Mouse (Mus musculus): ENCODE results near the gene Tspan5. TPM values are rescaled to one million over a fixed set of nuclear protein-coding genes. Genes with fewer than 3 reads are reported as not detected.
A peak's percentile ranks its signal among the peaks of the same experiment; 100 is the strongest.

The Tspan5 gene
- polyA plus RNA-seq, 1 experiment from 2014 or later: 43.4 TPM

GRCm38 (mm10) chr3:138845820-138846219 is 103.8 kb downstream of the Tspan5 start:
- Histone ChIP-seq H3K9ac (ENCODE audit: low read length) (no peak overlapping the region), H3K4me3 (ENCODE audit: low read depth, low read length) (no peak overlapping the region), H3K4me2 (ENCODE audit: low read depth, low read length, severe bottlenecking) (no peak overlapping the region), H3K36me3 (ENCODE audit: control insufficient read depth, insufficient read depth, low read length) (no peaks in the 10 kb centered on the region), H3K4me1 (replicated peaks; ENCODE audit: control insufficient read depth, insufficient read depth, low read length) (peaks cover 13% of the 10 kb centered on the region; the same call in 1 of the 2 replicates), H3K27me3 (ENCODE audit: control insufficient read depth, insufficient read depth, low read length) (no peaks in the 10 kb centered on the region), H3K27ac (ENCODE audit: low read depth, low read length) (no peak overlapping the region), H3K9me3 (ENCODE audit: control insufficient read depth, low read length) (no peaks in the 10 kb centered on the region)
- no peak for ATAC-seq (replicated peaks; ENCODE audit: low FRiP score)
- WGBS: 96% methylated on average over 1 of the region's 1 CpGs
- no peak for DNase-seq (ENCODE audit: low spot score)

- peak; percentile 33 for DNase-seq (ENCODE audit: low spot score)
- H3K4me2 ChIP-seq (ENCODE audit: low read depth, low read length, severe bottlenecking): no peak overlapping the region
Measured at GRCm38 (mm10) chr3:138847809-138848208, 105.8 kb downstream of the Tspan5 start.

GRCm38 (mm10) chr3:138849755-138850301 is 107.8 kb downstream of the Tspan5 start:
- peak; percentile 45 for DNase-seq (ENCODE audit: low spot score)
- Histone ChIP-seq H3K27me3 (ENCODE audit: control insufficient read depth, insufficient read depth, low read length) (no peaks in the 10 kb centered on the region), H3K4me3 (ENCODE audit: low read depth, low read length) (no peak overlapping the region), H3K9me3 (ENCODE audit: control insufficient read depth, low read length) (no peaks in the 10 kb centered on the region), H3K9ac (ENCODE audit: low read length) (no peak overlapping the region), H3K27ac (ENCODE audit: low read depth, low read length) (no peak overlapping the region), H3K4me1 (replicated peaks; ENCODE audit: control insufficient read depth, insufficient read depth, low read length) (peaks cover 31% of the 10 kb centered on the region), H3K4me2 (ENCODE audit: low read depth, low read length, severe bottlenecking) (no peak overlapping the region), H3K36me3 (ENCODE audit: control insufficient read depth, insufficient read depth, low read length) (no peaks in the 10 kb centered on the region)
- ATAC-seq (replicated peaks; ENCODE audit: low FRiP score): no peak
- WGBS: 40% methylated on average over 11 of the region's 11 CpGs

More at GRCm38 (mm10) chr3:138847809-138848208, 105.8 kb downstream of the Tspan5 start:
- no peaks in the 10 kb centered on the region for H3K36me3 ChIP-seq (ENCODE audit: control insufficient read depth, insufficient read depth, low read length)
- 91% methylated on average over 3 of the region's 3 CpGs for WGBS
- no peak overlapping the region for H3K27ac ChIP-seq (ENCODE audit: low read depth, low read length)
- no peaks in the 10 kb centered on the region for H3K9me3 ChIP-seq (ENCODE audit: control insufficient read depth, low read length)
- H3K4me1 ChIP-seq (replicated peaks; ENCODE audit: control insufficient read depth, insufficient read depth, low read length): peaks cover 24% of the 10 kb centered on the region; the same call in 1 of the 2 replicates
- H3K9ac ChIP-seq (ENCODE audit: low read length): no peak overlapping the region
- no peak overlapping the region for H3K4me3 ChIP-seq (ENCODE audit: low read depth, low read length)
- H3K27me3 ChIP-seq (ENCODE audit: control insufficient read depth, insufficient read depth, low read length): no peaks in the 10 kb centered on the region
- no peak for ATAC-seq (replicated peaks; ENCODE audit: low FRiP score)

- Histone ChIP-seq H3K4me3 (ENCODE audit: low read depth, low read length) (no peak overlapping the region), H3K27ac (ENCODE audit: low read depth, low read length) (no peak overlapping the region), H3K9ac (ENCODE audit: low read length) (no peak overlapping the region), H3K36me3 (ENCODE audit: control insufficient read depth, insufficient read depth, low read length) (no peaks in the 10 kb centered on the region), H3K4me1 (replicated peaks; ENCODE audit: control insufficient read depth, insufficient read depth, low read length) (peaks cover 41% of the 10 kb centered on the region), H3K9me3 (ENCODE audit: control insufficient read depth, low read length) (no peaks in the 10 kb centered on the region), H3K4me2 (ENCODE audit: low read depth, low read length, severe bottlenecking) (no peak overlapping the region), H3K27me3 (ENCODE audit: control insufficient read depth, insufficient read depth, low read length) (no peaks in the 10 kb centered on the region)
- 57% methylated on average over 8 of the region's 8 CpGs for WGBS
- DNase-seq (ENCODE audit: low spot score) (peak; percentile 72), ATAC-seq (replicated peaks; ENCODE audit: low FRiP score) (peak; percentile 52)
Measured at GRCm38 (mm10) chr3:138851876-138852275, 109.9 kb downstream of the Tspan5 start.

GRCm38 (mm10) chr3:138852982-138853689 is 111.1 kb downstream of the Tspan5 start:
- no peaks in the 10 kb centered on the region for H3K27me3 ChIP-seq (ENCODE audit: control insufficient read depth, insufficient read depth, low read length)
- no peaks in the 10 kb centered on the region for H3K36me3 ChIP-seq (ENCODE audit: control insufficient read depth, insufficient read depth, low read length)
- peaks cover 48% of the 10 kb centered on the region for H3K4me1 ChIP-seq (replicated peaks; ENCODE audit: control insufficient read depth, insufficient read depth, low read length)
- H3K27ac ChIP-seq (ENCODE audit: low read depth, low read length): no peak overlapping the region
- ATAC-seq (replicated peaks; ENCODE audit: low FRiP score): no peak
- 40% methylated on average over 13 of the region's 13 CpGs for WGBS
- H3K4me3 ChIP-seq (ENCODE audit: low read depth, low read length): no peak overlapping the region
- H3K4me2 ChIP-seq (ENCODE audit: low read depth, low read length, severe bottlenecking): no peak overlapping the region
- DNase-seq (ENCODE audit: low spot score): peak; percentile 44
- no peak overlapping the region for H3K9ac ChIP-seq (ENCODE audit: low read length)
- H3K9me3 ChIP-seq (ENCODE audit: control insufficient read depth, low read length): no peaks in the 10 kb centered on the region

- ATAC-seq (replicated peaks; ENCODE audit: low FRiP score): peak; percentile 55
- H3K4me2 ChIP-seq (ENCODE audit: low read depth, low read length, severe bottlenecking): no peak overlapping the region
- DNase-seq (ENCODE audit: low spot score): peak; percentile 52
- no peaks in the 10 kb centered on the region for H3K9me3 ChIP-seq (ENCODE audit: control insufficient read depth, low read length)
- H3K9ac ChIP-seq (ENCODE audit: low read length): no peak overlapping the region
- H3K36me3 ChIP-seq (ENCODE audit: control insufficient read depth, insufficient read depth, low read length): no peaks in the 10 kb centered on the region
- no peaks in the 10 kb centered on the region for H3K27me3 ChIP-seq (ENCODE audit: control insufficient read depth, insufficient read depth, low read length)
- H3K27ac ChIP-seq (ENCODE audit: low read depth, low read length): peak overlapping the region; percentile 13
- no peak overlapping the region for H3K4me3 ChIP-seq (ENCODE audit: low read depth, low read length)
- 31% methylated on average over 16 of the region's 16 CpGs for WGBS
- peaks cover 53% of the 10 kb centered on the region for H3K4me1 ChIP-seq (replicated peaks; ENCODE audit: control insufficient read depth, insufficient read depth, low read length)
Measured at GRCm38 (mm10) chr3:138853996-138854836, 112.2 kb downstream of the Tspan5 start.

GRCm38 (mm10) chr3:138855387-138855786 is 113.4 kb downstream of the Tspan5 start:
- H3K9ac ChIP-seq (ENCODE audit: low read length): no peak overlapping the region
- no peaks in the 10 kb centered on the region for H3K27me3 ChIP-seq (ENCODE audit: control insufficient read depth, insufficient read depth, low read length)
- no peak overlapping the region for H3K27ac ChIP-seq (ENCODE audit: low read depth, low read length)
- peaks cover 44% of the 10 kb centered on the region for H3K4me1 ChIP-seq (replicated peaks; ENCODE audit: control insufficient read depth, insufficient read depth, low read length)
- H3K4me2 ChIP-seq (ENCODE audit: low read depth, low read length, severe bottlenecking): no peak overlapping the region
- 83% methylated on average over 5 of the region's 5 CpGs for WGBS
- H3K4me3 ChIP-seq (ENCODE audit: low read depth, low read length): no peak overlapping the region
- no peak for ATAC-seq (replicated peaks; ENCODE audit: low FRiP score)
- no peak for DNase-seq (ENCODE audit: low spot score)
- H3K9me3 ChIP-seq (ENCODE audit: control insufficient read depth, low read length): no peaks in the 10 kb centered on the region
- H3K36me3 ChIP-seq (ENCODE audit: control insufficient read depth, insufficient read depth, low read length): no peaks in the 10 kb centered on the region

GRCm38 (mm10) chr3:138856946-138857345 is 115.0 kb downstream of the Tspan5 start:
- Histone ChIP-seq H3K36me3 (ENCODE audit: control insufficient read depth, insufficient read depth, low read length) (no peaks in the 10 kb centered on the region), H3K9me3 (ENCODE audit: control insufficient read depth, low read length) (no peaks in the 10 kb centered on the region), H3K4me2 (ENCODE audit: low read depth, low read length, severe bottlenecking) (no peak overlapping the region), H3K27ac (ENCODE audit: low read depth, low read length) (no peak overlapping the region), H3K9ac (ENCODE audit: low read length) (no peak overlapping the region; the same call in 1 of the 2 replicates), H3K4me1 (replicated peaks; ENCODE audit: control insufficient read depth, insufficient read depth, low read length) (peaks cover 32% of the 10 kb centered on the region), H3K27me3 (ENCODE audit: control insufficient read depth, insufficient read depth, low read length) (no peaks in the 10 kb centered on the region), H3K4me3 (ENCODE audit: low read depth, low read length) (no peak overlapping the region)
- no peak for DNase-seq (ENCODE audit: low spot score)
- 58% methylated on average over 4 of the region's 4 CpGs for WGBS
- no peak for ATAC-seq (replicated peaks; ENCODE audit: low FRiP score)

Data from forebrain, embryonic 11.5 days (tissue).